Mouse (Mus musculus) MEL (cell line): ENCODE results near the gene Gm28729. TPM values are rescaled to one million over a fixed set of nuclear protein-coding genes. Genes with fewer than 3 reads are reported as not detected.
A peak's percentile ranks its signal among the peaks of the same experiment; 100 is the strongest.

ENCODE experiments used
- DNase-seq: peaks from one replicate; pipeline ENCODE4 v3.0.0; 2011; ENCODE audit warnings: low read depth, low spot score
- H3K27ac ChIP-seq: 2 replicates; pipeline ENCODE4 v1.5.1; 2012; ENCODE audit warnings: low read depth, mild to moderate bottlenecking, control low read depth, low read length, moderate library complexity; ENCODE audit not compliant: control insufficient read depth
- H3K27me3 ChIP-seq, 2 experiments: fragments of 150-350 bp in 1 of 2; sonication (generic) in 1 of 2; 2 replicates each; pipeline ENCODE4 v1.6.1; 2012; ENCODE audit warnings: low read length in 2 of 2, mild to moderate bottlenecking in 2 of 2, improper control_type of control experiment in 1 of 2, moderate library complexity in 1 of 2; ENCODE audit not compliant: insufficient read depth in 2 of 2, control insufficient read depth in 1 of 2
- H3K36me3 ChIP-seq, 2 experiments: 2 replicates each; pipeline ENCODE4 v1.6.1; 2012 to 2014; ENCODE audit warnings: low read length in 2 of 2, improper control_type of control experiment in 1 of 2, inconsistent platforms in 1 of 2, mild to moderate bottlenecking in 1 of 2; ENCODE audit not compliant: insufficient read depth in 2 of 2, control insufficient read depth in 1 of 2
- H3K4me1 ChIP-seq, 2 experiments: fragments of 150-350 bp in 1 of 2; sonication (generic) in 1 of 2; 2 replicates each; pipeline ENCODE4 v1.6.1; 2012; ENCODE audit warnings: low read length in 2 of 2, improper control_type of control experiment in 1 of 2, mild to moderate bottlenecking in 1 of 2; ENCODE audit not compliant: insufficient read depth in 2 of 2, control insufficient read depth in 1 of 2
- H3K4me3 ChIP-seq, 2 experiments: fragments of 150-350 bp in 1 of 2; sonication (generic) in 1 of 2; 2 replicates each; pipeline ENCODE4 v1.5.1; 2012; ENCODE audit warnings: low read depth in 2 of 2, low read length in 2 of 2, mild to moderate bottlenecking in 2 of 2, moderate library complexity in 2 of 2, control low read depth in 1 of 2, improper control_type of control experiment in 1 of 2; ENCODE audit not compliant: control insufficient read depth in 1 of 2, insufficient read depth in 1 of 2
- H3K79me2 ChIP-seq: 2 replicates; pipeline ENCODE4 v1.6.1; 2012; ENCODE audit warnings: mild to moderate bottlenecking, low read length, moderate library complexity; ENCODE audit not compliant: control insufficient read depth, poor library complexity, insufficient read depth
- H3K9ac ChIP-seq: 2 replicates; pipeline ENCODE4 v1.6.1; 2012; ENCODE audit warnings: low read depth, mild to moderate bottlenecking, control low read depth, low read length, moderate library complexity; ENCODE audit not compliant: control insufficient read depth, poor library complexity, severe bottlenecking
- H3K9me3 ChIP-seq: fragments of 150-350 bp; sonication (generic); replicated peaks from 2 replicates; pipeline ENCODE4 v1.6.1; 2012; ENCODE audit warnings: mild to moderate bottlenecking, low read length, improper control_type of control experiment, moderate library complexity; ENCODE audit not compliant: insufficient read depth
- CHD1 ChIP-seq: IDR thresholded peaks from 2 replicates; pipeline ENCODE4 v1.6.1; 2012; ENCODE audit warnings: low read depth, mild to moderate bottlenecking, inconsistent platforms, low read length, improper control_type of control experiment
- CHD2 ChIP-seq: IDR thresholded peaks from 2 replicates; pipeline ENCODE4 v1.6.1; 2011; ENCODE audit warnings: low read length, improper control_type of control experiment
- CTCF ChIP-seq, 3 experiments: IDR thresholded peaks in 2 of 3; conservative IDR thresholded peaks in 1 of 3; 2 replicates each; pipeline ENCODE4 v1.5.1; 2011 to 2012; ENCODE audit warnings: low read length in 3 of 3, low read depth in 2 of 3, mild to moderate bottlenecking in 2 of 3, improper control_type of control experiment in 1 of 3, inconsistent platforms in 1 of 3, mixed read lengths in 1 of 3, moderate library complexity in 1 of 3; ENCODE audit not compliant: control insufficient read depth in 1 of 3, insufficient read depth in 1 of 3, poor library complexity in 1 of 3, severe bottlenecking in 1 of 3
- ELF1 ChIP-seq: IDR thresholded peaks from 2 replicates; pipeline ENCODE4 v1.6.1; 2014; ENCODE audit warnings: low read depth, mild to moderate bottlenecking, inconsistent platforms, low read length, improper control_type of control experiment, moderate library complexity
- GABPA ChIP-seq: IDR thresholded peaks from 2 replicates; pipeline ENCODE4 v1.6.1; 2012; ENCODE audit warnings: low read depth, mild to moderate bottlenecking, inconsistent platforms, low read length, improper control_type of control experiment, moderate library complexity
- GATA1 ChIP-seq: IDR thresholded peaks from 2 replicates; pipeline ENCODE4 v1.6.1; 2011; ENCODE audit warnings: low read depth, low read length, improper control_type of control experiment
- KAT2A ChIP-seq: conservative IDR thresholded peaks from 2 replicates; pipeline ENCODE4 v1.6.1; 2012; ENCODE audit warnings: low read depth, low read length, improper control_type of control experiment, inconsistent platforms
- RAD21 ChIP-seq: IDR thresholded peaks from 2 replicates; pipeline ENCODE4 v1.6.1; 2011; ENCODE audit warnings: mild to moderate bottlenecking, low read depth, low read length, improper control_type of control experiment
- RCOR1 ChIP-seq: IDR thresholded peaks from 2 replicates; pipeline ENCODE4 v1.6.1; 2012; ENCODE audit warnings: low read depth, mild to moderate bottlenecking, inconsistent platforms, low read length, improper control_type of control experiment
- SIN3A ChIP-seq: IDR thresholded peaks from 2 replicates; pipeline ENCODE4 v1.6.1; 2012; ENCODE audit warnings: low read length, improper control_type of control experiment, inconsistent platforms
- SMC3 ChIP-seq: IDR thresholded peaks from 2 replicates; pipeline ENCODE4 v1.6.1; 2011; ENCODE audit warnings: low read depth, low read length, improper control_type of control experiment
- UBTF ChIP-seq: IDR thresholded peaks from 2 replicates; pipeline ENCODE4 v1.6.1; 2012; ENCODE audit warnings: low read depth, mild to moderate bottlenecking, inconsistent platforms, low read length, improper control_type of control experiment, moderate library complexity, borderline replicate concordance; ENCODE audit not compliant: insufficient read depth
- USF2 ChIP-seq, 2 experiments: IDR thresholded peaks; 2 replicates each; pipeline ENCODE4 v1.6.1; 2011 to 2012; ENCODE audit warnings: improper control_type of control experiment in 2 of 2, low read length in 2 of 2, borderline replicate concordance in 1 of 2, inconsistent platforms in 1 of 2, low read depth in 1 of 2, mild to moderate bottlenecking in 1 of 2; ENCODE audit not compliant: insufficient read depth in 1 of 2
- ZC3H11A ChIP-seq: IDR thresholded peaks from 2 replicates; pipeline ENCODE4 v1.6.1; 2012; ENCODE audit warnings: low read depth, mild to moderate bottlenecking, inconsistent platforms, low read length, improper control_type of control experiment
- ZKSCAN1 ChIP-seq: IDR thresholded peaks from 2 replicates; pipeline ENCODE4 v1.6.1; 2012; ENCODE audit warnings: low read depth, mild to moderate bottlenecking, inconsistent platforms, low read length, improper control_type of control experiment, moderate library complexity
- polyA plus RNA-seq, 2 experiments: library from polyadenylated mRNA; stranded (reverse) in 1 of 2; unstranded in 1 of 2; fragments of >175 nt in 1 of 2; fragments of >200 nt in 1 of 2; gene quantifications; 2 replicates each; pipeline versions ENCODE4 v1.2.1 to v1.2.4; 2012; ENCODE audit warnings: low replicate concordance in 2 of 2, low read depth in 1 of 2; ENCODE audit not compliant: insufficient read length in 2 of 2, insufficient read depth in 1 of 2, missing spikeins in 1 of 2
- total RNA-seq: library from RNA; depleted of rRNA; stranded (reverse); fragments of 300-350 nt; gene quantifications from 2 replicates; pipeline ENCODE4 v1.2.3, GENCODE M21; 2012; rRNA removed

Gm28729 gene
- total RNA-seq = not detected in 2 replicates
- polyA plus RNA-seq = not detected

- no peak for TF ChIP-seq USF2 (IDR thresholded peaks at IDR 0.05; ENCODE audit: borderline replicate concordance in 1 of 2, insufficient read depth in 1 of 2, low read depth in 1 of 2, low read length in 2 of 2)
- TF ChIP-seq, all 39 proteins: peak for 0
- H3K79me2 ChIP-seq = no peaks in the 10 kb centered on the region
- H3K27me3 ChIP-seq = no peaks in the 10 kb centered on the region
- peaks cover 0 to 9% of the 10 kb centered on the region in 2 experiments; a peak in 2 of 4 replicates for H3K4me1 ChIP-seq
- no peak within 1 kb of the TSS for H3K9ac ChIP-seq
- H3K27ac ChIP-seq = no peak within 1 kb of the TSS
- no peaks in the 10 kb centered on the region for H3K9me3 ChIP-seq
- no peak within 1 kb of the TSS for H3K4me3 ChIP-seq
- no peaks in the 10 kb centered on the region; a peak in 1 of 4 replicates for H3K36me3 ChIP-seq
- no peak for DNase-seq
Measured at GRCm38 (mm10) chr9:96524972-96525506, at the start of gene Gm28729. TSS of gene Gm28729 (minus strand) at chr9:96525264.

DNA sequence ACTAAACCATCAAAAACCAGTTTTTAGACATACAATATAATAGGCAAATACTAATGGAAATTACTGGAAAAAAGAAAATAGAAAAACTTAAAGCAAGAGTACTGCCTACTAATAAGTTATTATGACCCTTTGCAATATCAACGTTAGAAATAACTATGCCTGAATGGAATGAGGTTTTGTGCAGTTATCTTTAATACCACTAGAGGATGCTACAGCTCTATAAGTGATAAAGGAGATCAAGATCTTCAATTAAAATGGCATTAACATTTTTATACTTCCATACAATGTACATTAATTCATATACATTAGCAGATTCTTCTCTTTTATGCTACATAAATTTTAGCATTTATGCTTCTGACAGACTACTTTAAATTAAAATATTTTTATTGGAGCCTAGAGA is 48.2 kb upstream of the Gm28729 start:
- DNase-seq = peak; percentile 51
- H3K36me3 ChIP-seq = peaks cover 8 to 16% of the 10 kb centered on the region in 2 experiments
- H3K9me3 ChIP-seq = no peaks in the 10 kb centered on the region
- H3K4me3 ChIP-seq = no peak overlapping the region
- peaks cover 6 to 8% of the 10 kb centered on the region in 2 experiments for H3K4me1 ChIP-seq
- no peaks in the 10 kb centered on the region for H3K27me3 ChIP-seq
- no peak overlapping the region for H3K27ac ChIP-seq
- TF ChIP-seq KAT2A = no peak
- TF ChIP-seq GATA1 = peak; percentile 61; the same call in 1 of the 2 replicates
- no peak for TF ChIP-seq CHD1
- no peak for TF ChIP-seq RCOR1
- peak; percentile 93 for TF ChIP-seq ZC3H11A
- TF ChIP-seq ELF1 = no peak
- TF ChIP-seq CTCF (IDR thresholded peaks at IDR 0.05 in 2 of 3, conservative IDR thresholded peaks at IDR 0.05 in 1 of 3; ENCODE audit: control insufficient read depth in 1 of 3, insufficient read depth in 1 of 3, low read depth in 2 of 3, low read length in 3 of 3, poor library complexity in 1 of 3, severe bottlenecking in 1 of 3) = peak; percentile 13 to 97 (median 95); a peak in 4 of 6 replicates
- no peak for TF ChIP-seq GABPA
- TF ChIP-seq RAD21 = peak; percentile 99
- no peak; the same call in 1 of the 2 replicates for TF ChIP-seq SIN3A
- peak; percentile 91 for TF ChIP-seq SMC3
- no peak for TF ChIP-seq ZKSCAN1
- no peak for TF ChIP-seq CHD2
- no peak for TF ChIP-seq UBTF
- H3K79me2 ChIP-seq = no peaks in the 10 kb centered on the region
- H3K9ac ChIP-seq = no peak overlapping the region
